Mouse (Mus musculus): Measurements from ENCODE around the gene Angpt4.

DNA sequence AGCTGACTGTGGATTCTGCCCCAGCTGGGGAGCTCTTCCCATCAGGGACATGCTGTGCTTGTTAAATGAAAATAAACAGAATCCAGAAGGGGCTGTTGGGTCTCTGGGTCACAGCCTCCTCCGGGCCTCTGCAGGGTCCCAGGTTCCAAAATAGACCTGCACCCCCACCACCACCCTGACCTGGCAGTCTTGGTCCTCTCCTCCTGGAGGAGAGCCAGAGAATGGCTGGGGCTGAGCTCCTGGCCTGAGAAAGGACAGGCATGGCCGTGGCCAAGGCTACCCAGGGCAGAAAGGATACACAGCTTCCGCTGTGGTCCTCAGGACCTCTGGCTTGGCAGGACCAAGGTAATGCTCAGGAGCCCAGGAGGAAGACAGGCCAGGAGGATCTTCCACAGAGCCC is 6.4 kb upstream of the Angpt4 start:
- TF ChIP-seq CTCF (IDR thresholded peaks at IDR 0.05; ENCODE audit: insufficient read depth, low read depth, low read length) (no peak), POLR2A (IDR thresholded peaks at IDR 0.05; ENCODE audit: insufficient read depth, low read depth, low read length) (no peak)

All from olfactory bulb, adult 2 months (tissue).